Mouse (Mus musculus) lung, postnatal 0 days (tissue): ENCODE results near the gene Efcab12.

Source experiments
- CTCF ChIP-seq: IDR thresholded peaks from 2 replicates; pipeline ENCODE4 v1.5.1; 2016; ENCODE audit warnings: antibody characterized with exemption, mild to moderate bottlenecking
- EP300 ChIP-seq: IDR thresholded peaks from 2 replicates; pipeline ENCODE4 v1.6.1; 2016; ENCODE audit warnings: antibody characterized with exemption, mild to moderate bottlenecking, control low read depth

DNA sequence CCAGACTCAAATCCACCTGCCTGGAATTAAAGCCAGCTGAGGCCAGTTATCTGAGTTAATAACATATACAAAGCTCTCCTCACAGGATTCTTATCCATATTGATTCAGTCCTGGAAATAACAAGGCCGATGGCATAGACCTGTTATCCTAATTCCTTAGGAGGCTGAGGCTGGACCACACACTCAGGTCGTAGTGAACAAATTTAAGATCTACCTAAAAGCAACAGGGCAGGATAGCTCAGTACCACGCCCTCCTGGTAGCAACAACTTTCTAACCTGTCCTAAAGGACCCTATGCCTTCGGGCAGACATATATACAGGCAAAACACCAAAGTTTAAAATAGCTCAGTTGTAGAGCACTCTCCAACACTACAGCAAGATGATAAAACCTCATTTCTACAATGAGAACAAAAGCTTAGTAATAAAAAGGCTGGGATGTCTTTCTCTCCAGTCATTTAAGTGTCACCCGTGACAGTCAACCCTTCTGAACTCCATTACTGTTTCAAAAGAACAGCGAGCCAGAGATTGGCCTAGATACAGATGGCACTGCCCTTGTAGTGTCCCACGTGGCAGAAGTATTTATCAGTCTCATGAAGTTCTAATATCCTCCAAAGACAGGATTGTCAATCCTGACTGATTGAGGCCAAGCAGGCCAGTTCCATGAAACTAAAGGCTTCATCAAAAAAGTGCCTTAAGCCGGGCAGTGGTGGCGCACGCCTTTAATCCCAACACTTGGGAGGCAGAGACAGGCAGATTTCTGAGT lies 33.6 kb downstream of the Efcab12 start:
- no peak for TF ChIP-seq CTCF
- no peak for TF ChIP-seq EP300
